Mouse (Mus musculus) heart, embryonic 11.5 days (tissue): Measurements from ENCODE around the gene Vmn1r114. TPM values are rescaled to one million over a fixed set of nuclear protein-coding genes. Genes with fewer than 3 reads are reported as not detected.
"Not testable (repeated sequence)": the region's sequence is repeated elsewhere in the genome, so short reads cannot be mapped to it uniquely, and the experiment has no call there.

Experiments
- ATAC-seq: fragments of 200-750 bp; cut with Nextera tagmentation; replicated peaks from 2 replicates; pipeline ENCODE4 v1.8.0; 2017; ENCODE audit warnings: moderate library complexity; ENCODE audit not compliant: insufficient number of reproducible peaks, low FRiP score, low TSS enrichment
- H3K27ac ChIP-seq: fragments of 300-500 bp; sonication (generic); 2 replicates; pipeline ENCODE4 v1.5.1; 2014; ENCODE audit warnings: mild to moderate bottlenecking, low read depth, low read length
- H3K27me3 ChIP-seq: fragments of 300-500 bp; sonication (generic); 2 replicates; pipeline ENCODE4 v1.6.1; 2014; ENCODE audit warnings: mild to moderate bottlenecking, low read length, mixed read lengths; ENCODE audit not compliant: control insufficient read depth, insufficient read depth
- H3K36me3 ChIP-seq: fragments of 300-500 bp; sonication (generic); 2 replicates; pipeline ENCODE4 v1.6.1; 2014; ENCODE audit warnings: mild to moderate bottlenecking, low read length, moderate library complexity, mixed read lengths; ENCODE audit not compliant: control insufficient read depth, insufficient read depth
- H3K4me1 ChIP-seq: fragments of 300-500 bp; sonication (generic); 2 replicates; pipeline ENCODE4 v1.6.1; 2014; ENCODE audit warnings: low read length; ENCODE audit not compliant: control insufficient read depth, insufficient read depth
- H3K4me2 ChIP-seq: fragments of 300-500 bp; sonication (generic); 2 replicates; pipeline ENCODE4 v1.6.1; 2014; ENCODE audit warnings: mild to moderate bottlenecking, moderate library complexity
- H3K4me3 ChIP-seq: fragments of 300-500 bp; sonication (generic); 2 replicates; pipeline ENCODE4 v1.5.1; 2014; ENCODE audit warnings: low read depth, low read length
- H3K9ac ChIP-seq: fragments of 300-500 bp; sonication (generic); 2 replicates; pipeline ENCODE4 v1.6.1; 2014; ENCODE audit warnings: mild to moderate bottlenecking, low read depth, low read length, moderate library complexity
- H3K9me3 ChIP-seq: fragments of 300-500 bp; sonication (generic); replicated peaks from 2 replicates; pipeline ENCODE4 v1.6.1; 2016; ENCODE audit warnings: low read length; ENCODE audit not compliant: control insufficient read depth
- WGBS: fragments of 180-500 bp; shearing (Covaris S2); extraction: QIAGEN DNeasy Blood & Tissue Kit; methylation state at CpG from one replicate; pipeline ENCODE4 v1.1.7; 2014; ENCODE audit not compliant: insufficient replicate concordance; 5-methylcytosine and 5-hydroxymethylcytosine counted together
- polyA plus RNA-seq: library from polyadenylated mRNA; unstranded; fragments of >200 nt; fragmentation: Nextera tagmentation; extraction: Ambion mirVana; gene quantifications from 2 replicates; pipeline ENCODE4 v1.2.1, GENCODE M21; 2014

Gene Vmn1r114
- not detected in 2 replicates for polyA plus RNA-seq

DNA sequence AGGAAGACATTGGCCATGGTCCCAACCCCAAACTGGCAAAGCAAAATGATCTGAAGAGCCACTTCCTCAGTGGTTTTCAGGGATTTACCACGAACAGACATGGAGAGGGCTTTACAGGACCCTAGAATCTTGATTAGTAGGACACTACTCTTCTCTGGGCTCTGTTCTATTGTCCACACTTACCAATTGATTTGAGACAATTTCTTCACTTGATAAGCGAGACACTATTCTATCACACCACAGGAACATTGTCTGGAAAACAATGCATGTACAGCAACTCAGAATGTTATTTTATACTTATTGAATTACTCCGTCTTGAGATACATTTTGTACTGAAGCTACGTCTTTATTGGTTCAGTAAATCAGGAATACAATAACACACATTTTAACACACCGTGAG, at the start of gene Vmn1r114:
TSS of gene Vmn1r114 (minus strand) at position 101 of the 400 bp plus-strand sequence.
- not testable (repeated sequence) for H3K27me3 ChIP-seq, H3K9ac ChIP-seq, H3K4me3 ChIP-seq, H3K36me3 ChIP-seq, H3K4me1 ChIP-seq, H3K27ac ChIP-seq, ATAC-seq, H3K9me3 ChIP-seq, H3K4me2 ChIP-seq
- no CpG with 5 or more reads among the region's 5 CpGs for WGBS

DNA sequence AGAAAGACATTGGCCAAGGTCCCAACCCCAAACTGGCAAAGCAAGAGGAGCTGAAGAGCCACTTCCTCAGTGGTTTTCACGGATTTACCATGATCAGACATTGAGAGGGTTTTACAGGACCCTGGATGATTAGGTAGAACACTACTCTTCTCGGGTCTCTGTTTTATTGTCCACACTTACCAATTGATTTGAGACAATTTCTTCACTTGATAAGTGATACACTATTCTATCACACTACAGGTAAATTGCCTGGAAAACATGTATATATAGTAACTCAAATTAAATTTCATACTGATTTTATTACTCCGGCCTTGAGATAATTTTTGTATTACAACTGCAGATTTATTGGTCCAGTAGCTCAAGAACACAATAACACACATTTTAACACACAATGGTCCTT, 32.9 kb upstream of the Vmn1r114 start, which contains the start of gene Vmn1r115:
TSS of gene Vmn1r115 (minus strand) at position 101 of the 400 bp plus-strand sequence.
- not testable (repeated sequence) for H3K27ac ChIP-seq, H3K4me3 ChIP-seq, H3K4me2 ChIP-seq, ATAC-seq, H3K27me3 ChIP-seq, H3K36me3 ChIP-seq, H3K9ac ChIP-seq, H3K4me1 ChIP-seq, H3K9me3 ChIP-seq
- WGBS, result 100% methylated on average over 1 of the region's 3 CpGs

DNA sequence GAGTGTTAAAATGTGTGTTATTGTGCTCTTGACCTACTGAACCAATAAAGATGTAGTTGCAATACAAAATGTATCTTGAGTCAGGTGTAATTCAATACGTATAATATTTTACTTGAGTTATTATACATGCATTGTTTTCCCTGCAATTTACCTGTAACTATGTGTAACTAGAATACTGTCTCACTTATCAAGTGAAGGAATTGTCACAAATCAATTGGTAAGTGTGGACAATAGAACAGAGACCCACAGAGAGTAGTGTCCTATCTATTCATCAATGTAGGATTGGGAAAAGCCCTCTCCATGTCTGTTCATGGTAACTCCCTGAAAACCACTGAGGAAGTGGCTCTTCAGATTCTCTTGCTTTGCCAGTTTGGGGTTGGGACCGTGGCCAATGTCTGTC, 25.0 kb downstream of the Vmn1r114 start, which contains the start of gene Vmn1r113:
TSS of gene Vmn1r113 (plus strand) at position 301 of the 400 bp plus-strand sequence.
- 56% methylated on average over 2 of the region's 2 CpGs for WGBS
- H3K4me2 ChIP-seq, H3K4me1 ChIP-seq, H3K9ac ChIP-seq, H3K36me3 ChIP-seq, ATAC-seq, H3K27me3 ChIP-seq, H3K4me3 ChIP-seq, H3K27ac ChIP-seq, H3K9me3 ChIP-seq: not testable (repeated sequence)

DNA sequence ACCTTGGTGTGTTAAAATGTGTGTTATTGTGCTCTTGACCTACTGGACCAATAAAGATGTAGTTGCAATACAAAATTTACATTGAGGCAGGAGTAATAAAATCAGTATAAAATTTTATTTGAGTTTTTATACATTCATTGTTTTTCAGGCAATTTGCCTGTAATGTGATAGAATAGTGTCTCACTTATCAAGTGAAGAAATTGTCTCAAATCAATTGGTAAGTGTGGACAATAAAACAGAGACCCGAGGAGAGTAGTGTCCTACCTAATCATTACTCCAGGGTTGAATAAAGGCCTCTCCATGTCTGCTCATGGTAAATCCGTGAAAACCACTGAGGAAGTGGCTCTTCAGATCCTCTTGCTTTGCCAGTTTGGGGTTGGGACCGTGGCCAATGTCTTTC, 41.1 kb downstream of the Vmn1r114 start, which contains the start of gene Vmn1r112:
TSS of gene Vmn1r112 (plus strand) at position 301 of the 400 bp plus-strand sequence.
- not testable (repeated sequence) for H3K4me3 ChIP-seq, H3K27ac ChIP-seq, H3K4me2 ChIP-seq, H3K9ac ChIP-seq, ATAC-seq, H3K9me3 ChIP-seq, H3K36me3 ChIP-seq, H3K27me3 ChIP-seq, H3K4me1 ChIP-seq
- no CpG with 5 or more reads among the region's 3 CpGs for WGBS

Other genes starting within 250 kb of the Vmn1r114 start
- not detected in 2 replicates for gene Gm4141, start 235.9 kb downstream of the Vmn1r114 start, polyA plus RNA-seq
- gene Gm4513, start 213.2 kb downstream of the Vmn1r114 start, polyA plus RNA-seq, result not detected in 2 replicates
- not detected in 2 replicates for gene Vmn1r107, start 143.3 kb downstream of the Vmn1r114 start, polyA plus RNA-seq
- gene Vmn1r111, start 109.0 kb downstream of the Vmn1r114 start, polyA plus RNA-seq, result not detected in 2 replicates
- not detected in 2 replicates for gene Gm10668, start 81.6 kb downstream of the Vmn1r114 start, polyA plus RNA-seq
- gene Vmn1r112, start 41.0 kb downstream of the Vmn1r114 start, polyA plus RNA-seq, result not detected in 2 replicates
- gene Vmn1r113, start 24.9 kb downstream of the Vmn1r114 start, polyA plus RNA-seq, result not detected in 2 replicates
- not detected in 2 replicates for gene Vmn1r115, start 32.8 kb upstream of the Vmn1r114 start, polyA plus RNA-seq
- gene Vmn1r116, start 60.1 kb upstream of the Vmn1r114 start, polyA plus RNA-seq, result not detected in 2 replicates
- gene Vmn1r117, start 71.9 kb upstream of the Vmn1r114 start, polyA plus RNA-seq, result not detected in 2 replicates
- not detected in 2 replicates for gene Vmn1r118, start 100.2 kb upstream of the Vmn1r114 start, polyA plus RNA-seq
- not detected in 2 replicates for gene Vmn1r119, start 200.3 kb upstream of the Vmn1r114 start, polyA plus RNA-seq
- not detected in 2 replicates for gene Vmn1r120, start 241.6 kb upstream of the Vmn1r114 start, polyA plus RNA-seq